Mouse (Mus musculus) midbrain, embryonic 12.5 days (tissue): Measurements from ENCODE around the gene Ap1g2. TPM values are rescaled to one million over a fixed set of nuclear protein-coding genes. Genes with fewer than 3 reads are reported as not detected.

Experiments
- ATAC-seq: fragments of 200-750 bp; cut with Nextera tagmentation; 2 replicates; pipeline ENCODE4 v1.8.0; 2017; ENCODE audit warnings: low read depth, moderate TSS enrichment, moderate library complexity; ENCODE audit not compliant: low FRiP score
- H3K27ac ChIP-seq: fragments of 300-500 bp; sonication (generic); replicated peaks from 2 replicates; pipeline ENCODE4 v1.5.1; 2016; ENCODE audit warnings: mild to moderate bottlenecking
- H3K27me3 ChIP-seq: fragments of 300-500 bp; sonication (generic); 2 replicates; pipeline ENCODE4 v1.6.1; 2016; ENCODE audit warnings: mild to moderate bottlenecking
- H3K36me3 ChIP-seq: fragments of 300-500 bp; sonication (generic); 2 replicates; pipeline ENCODE4 v1.6.1; 2016
- H3K4me1 ChIP-seq: fragments of 300-500 bp; sonication (generic); 2 replicates; pipeline ENCODE4 v1.6.1; 2016
- H3K4me2 ChIP-seq: fragments of 300-500 bp; sonication (generic); replicated peaks from 2 replicates; pipeline ENCODE4 v1.6.1; 2016; ENCODE audit warnings: mild to moderate bottlenecking, moderate library complexity
- H3K4me3 ChIP-seq: fragments of 300-500 bp; sonication (generic); 2 replicates; pipeline ENCODE4 v1.5.1; 2016; ENCODE audit warnings: mild to moderate bottlenecking
- H3K9ac ChIP-seq: fragments of 300-500 bp; sonication (generic); replicated peaks from 2 replicates; pipeline ENCODE4 v1.6.1; 2016; ENCODE audit warnings: mild to moderate bottlenecking, moderate library complexity
- H3K9me3 ChIP-seq: fragments of 300-500 bp; sonication (generic); 2 replicates; pipeline ENCODE4 v1.6.1; 2016; ENCODE audit warnings: mild to moderate bottlenecking
- WGBS: fragments of 180-500 bp; shearing (Covaris S2); methylation state at CpG from one replicate; pipeline ENCODE4 v1.1.7; 2016; 5-methylcytosine and 5-hydroxymethylcytosine counted together
- polyA plus RNA-seq: library from polyadenylated mRNA; unstranded; fragments of >200 nt; fragmentation: Nextera tagmentation; extraction: Ambion mirVana; gene quantifications from 2 replicates; pipeline ENCODE4 v1.2.1, GENCODE M21; 2016

Ap1g2 gene
- polyA plus RNA-seq, 1 experiment from 2014 or later = 10.9 TPM

GRCm38 (mm10) chr14:55125711-55126110 is 19.3 kb upstream of the Ap1g2 start:
- H3K4me3 ChIP-seq = no peak overlapping the region
- ATAC-seq = no peak
- no peak overlapping the region for H3K4me2 ChIP-seq
- H3K4me1 ChIP-seq = peaks cover 9% of the 10 kb centered on the region; the same call in 1 of the 2 replicates
- no peaks in the 10 kb centered on the region for H3K27me3 ChIP-seq
- H3K9ac ChIP-seq = no peak overlapping the region
- no peaks in the 10 kb centered on the region for H3K36me3 ChIP-seq
- H3K27ac ChIP-seq = no peak overlapping the region
- 84% methylated on average over 5 of the region's 5 CpGs for WGBS
- no peaks in the 10 kb centered on the region for H3K9me3 ChIP-seq

DNA sequence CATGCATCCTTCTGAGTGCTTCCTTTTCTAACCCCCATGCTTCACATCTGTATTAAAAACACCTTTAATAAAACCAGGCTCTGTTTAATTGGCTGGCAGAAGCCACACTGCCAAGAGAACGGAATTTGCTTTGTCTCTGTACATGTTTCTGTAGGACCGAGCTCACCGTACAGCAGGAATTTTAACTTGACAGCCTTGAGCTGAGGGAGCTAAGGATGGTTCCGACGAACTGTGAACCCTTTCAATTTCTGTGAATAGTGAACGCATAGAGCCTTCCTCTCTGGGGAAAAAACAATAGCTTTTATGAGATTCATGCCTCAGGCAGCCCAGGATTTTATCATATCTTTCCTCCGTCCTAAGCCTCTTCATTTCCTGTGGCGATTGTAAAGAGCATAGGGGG is 16.0 kb upstream of the Ap1g2 start:
- WGBS = 47% methylated on average over 8 of the region's 8 CpGs
- Histone ChIP-seq H3K4me2 (peak overlapping the region; percentile 26), H3K27ac (peak overlapping the region; percentile 63), H3K9me3 (no peaks in the 10 kb centered on the region), H3K4me1 (peaks cover 9% of the 10 kb centered on the region; the same call in 1 of the 2 replicates), H3K36me3 (no peaks in the 10 kb centered on the region), H3K9ac (no peak overlapping the region; the same call in none of the 2 replicates), H3K4me3 (no peak overlapping the region), H3K27me3 (peaks cover 2% of the 10 kb centered on the region)
- ATAC-seq = peak; percentile 62

GRCm38 (mm10) chr14:55121947-55122346 is 15.6 kb upstream of the Ap1g2 start:
- no peaks in the 10 kb centered on the region for H3K9me3 ChIP-seq
- H3K4me3 ChIP-seq = no peak overlapping the region
- peaks cover 9% of the 10 kb centered on the region; the same call in 1 of the 2 replicates for H3K4me1 ChIP-seq
- no peaks in the 10 kb centered on the region for H3K36me3 ChIP-seq
- peak; percentile 89 for ATAC-seq
- H3K27me3 ChIP-seq = peaks cover 7% of the 10 kb centered on the region
- no peak overlapping the region; the same call in 1 of the 2 replicates for H3K9ac ChIP-seq
- H3K4me2 ChIP-seq = peak overlapping the region; percentile 26
- peak overlapping the region; percentile 63 for H3K27ac ChIP-seq
- 11% methylated on average over 5 of the region's 5 CpGs for WGBS

- 69% methylated on average over 4 of the region's 4 CpGs for WGBS
- Histone ChIP-seq H3K27ac (no peak overlapping the region), H3K4me1 (peaks cover 32% of the 10 kb centered on the region), H3K27me3 (peaks cover 28% of the 10 kb centered on the region), H3K36me3 (no peaks in the 10 kb centered on the region), H3K9ac (no peak overlapping the region), H3K4me2 (no peak overlapping the region), H3K4me3 (no peak overlapping the region), H3K9me3 (no peaks in the 10 kb centered on the region)
- no peak for ATAC-seq
Measured at GRCm38 (mm10) chr14:55119421-55120134, 13.2 kb upstream of the Ap1g2 start.

DNA sequence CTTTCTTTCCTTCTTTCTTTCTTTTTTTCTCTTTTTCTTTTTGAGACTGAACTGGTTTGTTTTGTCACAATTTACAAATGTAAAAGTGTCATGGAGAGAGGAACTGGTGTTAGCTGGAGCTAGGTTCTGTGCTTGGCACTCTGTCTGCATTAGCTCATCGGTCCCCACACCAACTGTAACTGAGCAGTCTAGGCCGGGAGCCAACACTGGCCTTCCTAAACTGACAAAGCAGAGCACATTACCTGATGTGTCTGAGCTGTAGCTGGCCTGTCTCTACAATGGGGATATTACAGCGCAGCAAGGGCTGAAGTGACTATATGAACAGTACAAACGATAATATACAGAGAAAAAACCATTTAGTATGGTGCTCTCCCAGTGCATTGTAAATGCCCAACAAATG is 12.5 kb upstream of the Ap1g2 start:
- 86% methylated on average over 4 of the region's 4 CpGs for WGBS

DNA sequence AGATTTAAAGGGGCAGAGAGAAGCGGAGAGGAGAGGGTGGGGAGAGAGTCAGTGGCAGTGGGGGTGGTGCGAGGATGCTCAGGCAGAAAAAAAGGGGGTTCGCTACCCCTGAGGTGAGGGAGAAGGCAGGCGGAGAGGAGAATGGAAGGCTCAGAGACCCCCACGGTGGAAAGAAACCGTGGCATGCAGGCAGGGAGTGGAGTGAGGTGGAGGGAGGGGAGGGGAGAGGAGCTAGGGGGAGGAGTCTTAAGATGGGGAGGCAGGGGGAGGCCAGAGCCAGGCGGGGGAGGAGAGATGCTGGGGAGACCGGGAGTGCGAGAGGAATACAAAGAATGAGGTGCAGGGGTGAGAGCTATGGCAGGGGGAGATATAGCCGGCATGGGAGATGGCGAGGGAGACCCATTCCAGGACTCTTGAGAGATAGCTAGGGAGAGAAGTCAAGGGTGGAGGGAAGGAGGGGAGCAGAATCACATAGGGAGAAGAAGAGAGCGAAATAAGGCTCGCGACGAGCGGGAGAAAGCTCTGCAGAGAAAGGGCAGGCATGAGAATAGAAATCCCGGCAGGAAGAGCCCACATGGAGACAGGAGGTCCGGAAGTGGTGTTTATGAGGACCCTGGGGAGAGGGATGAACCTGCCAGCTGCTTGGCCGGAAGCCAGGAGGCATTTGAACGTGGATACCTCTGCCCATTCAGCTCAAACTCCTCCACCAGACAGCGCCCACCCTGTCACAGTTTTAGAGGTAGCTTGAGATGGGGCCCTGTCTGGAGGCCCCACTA is 10.2 kb upstream of the Ap1g2 start, which contains the start of gene Jph4:
TSS of gene Jph4 (minus strand) at position 511 of the 776 bp plus-strand sequence.
- Histone ChIP-seq H3K27me3 (peaks cover 54% of the 10 kb centered on the region), H3K4me3 (peak within 1 kb of the TSS; percentile 74), H3K4me1 (peaks cover 40% of the 10 kb centered on the region), H3K36me3 (no peaks in the 10 kb centered on the region), H3K9me3 (no peaks in the 10 kb centered on the region), H3K9ac (peak within 1 kb of the TSS; percentile 67), H3K4me2 (peak within 1 kb of the TSS; percentile 99), H3K27ac (peak within 1 kb of the TSS; percentile 71)
- WGBS = 6% methylated on average over 21 of the region's 21 CpGs
- ATAC-seq = peak; percentile 35; the same call in 1 of the 2 replicates

More for the DNA sequence above, 12.5 kb upstream of the Ap1g2 start:
- Histone ChIP-seq H3K27ac (no peak overlapping the region), H3K4me2 (no peak overlapping the region), H3K9me3 (no peaks in the 10 kb centered on the region), H3K27me3 (peaks cover 35% of the 10 kb centered on the region), H3K36me3 (no peaks in the 10 kb centered on the region), H3K9ac (no peak overlapping the region), H3K4me3 (no peak overlapping the region), H3K4me1 (peaks cover 39% of the 10 kb centered on the region)
- no peak for ATAC-seq

GRCm38 (mm10) chr14:55115846-55116245 is 9.5 kb upstream of the Ap1g2 start:
- H3K36me3 ChIP-seq = no peaks in the 10 kb centered on the region
- peak overlapping the region; percentile 74 for H3K4me3 ChIP-seq
- no peaks in the 10 kb centered on the region for H3K9me3 ChIP-seq
- peak overlapping the region; percentile 67 for H3K9ac ChIP-seq
- H3K4me2 ChIP-seq = peak overlapping the region; percentile 99
- H3K4me1 ChIP-seq = peaks cover 40% of the 10 kb centered on the region
- WGBS = 0% methylated on average over 8 of the region's 8 CpGs
- H3K27me3 ChIP-seq = peaks cover 61% of the 10 kb centered on the region
- peak overlapping the region; percentile 71 for H3K27ac ChIP-seq
- ATAC-seq = 0 out of 2 replicates have a peak, but pooled peaks have one; percentile 7

GRCm38 (mm10) chr14:55114759-55115701 is 8.6 kb upstream of the Ap1g2 start:
- Histone ChIP-seq H3K27me3 (peaks cover 69% of the 10 kb centered on the region), H3K9me3 (no peaks in the 10 kb centered on the region), H3K4me1 (peaks cover 40% of the 10 kb centered on the region), H3K4me2 (peak overlapping the region; percentile 99), H3K36me3 (no peaks in the 10 kb centered on the region), H3K27ac (peak overlapping the region; percentile 71), H3K9ac (peak overlapping the region; percentile 67), H3K4me3 (peak overlapping the region; percentile 74)
- ATAC-seq = peak; percentile 57
- WGBS = under 1% methylated on average over 59 of the region's 78 CpGs

DNA sequence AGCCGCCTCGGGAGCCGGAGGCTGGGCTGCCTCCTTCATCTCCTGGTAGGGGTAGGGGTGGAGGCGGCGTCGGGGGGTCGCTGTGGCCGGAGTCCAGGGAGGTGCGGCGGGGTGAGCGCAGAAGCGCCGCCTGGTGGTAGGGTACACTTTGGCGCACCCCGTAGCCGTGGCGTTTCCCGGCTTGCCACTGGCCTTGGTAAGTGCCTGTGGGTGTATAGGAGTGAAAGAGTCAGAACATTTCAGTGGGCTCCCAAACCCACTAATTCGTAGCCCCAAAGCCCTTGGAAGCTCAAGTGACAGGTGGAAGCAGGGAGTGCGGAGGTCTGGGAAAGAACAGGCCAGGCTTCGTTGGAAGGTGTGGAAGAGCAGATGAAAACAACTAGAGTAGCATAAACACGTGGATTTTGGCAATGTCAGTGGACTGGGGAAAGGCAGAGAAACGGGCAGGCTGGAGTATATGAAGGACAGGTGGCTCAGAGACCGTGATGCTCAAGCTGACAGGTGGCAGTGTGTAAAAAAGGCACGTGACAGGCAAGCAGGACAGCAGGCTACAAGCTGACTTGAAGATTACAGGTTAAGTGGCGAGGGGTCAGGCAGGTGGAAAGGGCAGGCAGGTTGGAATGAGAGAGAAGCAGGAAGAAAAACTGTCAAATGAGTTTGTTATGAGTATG is 7.7 kb upstream of the Ap1g2 start:
- ATAC-seq = no peak
- Histone ChIP-seq H3K4me3 (peak overlapping the region; percentile 74), H3K36me3 (no peaks in the 10 kb centered on the region), H3K4me1 (peaks cover 49% of the 10 kb centered on the region), H3K4me2 (peak overlapping the region; percentile 99), H3K27ac (peak overlapping the region; percentile 71; the same call in 1 of the 2 replicates), H3K27me3 (peaks cover 75% of the 10 kb centered on the region), H3K9ac (peak overlapping the region; percentile 67), H3K9me3 (no peaks in the 10 kb centered on the region)
- 9% methylated on average over 21 of the region's 26 CpGs for WGBS

GRCm38 (mm10) chr14:55113351-55113974 is 7.1 kb upstream of the Ap1g2 start:
- Histone ChIP-seq H3K27me3 (peaks cover 76% of the 10 kb centered on the region), H3K4me1 (peaks cover 55% of the 10 kb centered on the region), H3K9me3 (no peaks in the 10 kb centered on the region), H3K36me3 (no peaks in the 10 kb centered on the region), H3K4me3 (peak overlapping the region; percentile 74; the same call in 1 of the 2 replicates), H3K27ac (no peak overlapping the region), H3K9ac (no peak overlapping the region), H3K4me2 (peak overlapping the region; percentile 99)
- WGBS = 74% methylated on average over 51 of the region's 51 CpGs
- no peak for ATAC-seq
